Mouse (Mus musculus) embryonic facial prominence, embryonic 15.5 days (tissue): ENCODE measurements around the gene Vmn1r86. TPM values are rescaled to one million over a fixed set of nuclear protein-coding genes. Genes with fewer than 3 reads are reported as not detected.

Experiments
- ATAC-seq: fragments of 200-750 bp; cut with Nextera tagmentation; 2 replicates; pipeline ENCODE4 v1.8.0; 2017; ENCODE audit warnings: low read depth, moderate TSS enrichment; ENCODE audit not compliant: insufficient number of reproducible peaks, low FRiP score, low TSS enrichment
- H3K27ac ChIP-seq: fragments of 300-500 bp; sonication (generic); replicated peaks from 2 replicates; pipeline ENCODE4 v1.5.1; 2015; ENCODE audit warnings: mild to moderate bottlenecking, inconsistent platforms
- H3K27me3 ChIP-seq: fragments of 300-500 bp; sonication (generic); 2 replicates; pipeline ENCODE4 v1.6.1; 2015; ENCODE audit warnings: inconsistent platforms
- H3K36me3 ChIP-seq: fragments of 300-500 bp; sonication (generic); 2 replicates; pipeline ENCODE4 v1.6.1; 2015; ENCODE audit warnings: mild to moderate bottlenecking, inconsistent platforms
- H3K4me1 ChIP-seq: fragments of 300-500 bp; sonication (generic); 2 replicates; pipeline ENCODE4 v1.6.1; 2015; ENCODE audit warnings: inconsistent platforms
- H3K4me2 ChIP-seq: fragments of 300-500 bp; sonication (generic); replicated peaks from 2 replicates; pipeline ENCODE4 v1.6.1; 2015; ENCODE audit warnings: mild to moderate bottlenecking, inconsistent platforms
- H3K4me3 ChIP-seq: fragments of 300-500 bp; sonication (generic); replicated peaks from 2 replicates; pipeline ENCODE4 v1.5.1; 2015; ENCODE audit warnings: mild to moderate bottlenecking, inconsistent platforms
- H3K9ac ChIP-seq: fragments of 300-500 bp; sonication (generic); 2 replicates; pipeline ENCODE4 v1.6.1; 2015; ENCODE audit warnings: inconsistent platforms
- H3K9me3 ChIP-seq: fragments of 300-500 bp; sonication (generic); replicated peaks from 2 replicates; pipeline ENCODE4 v1.6.1; 2016; ENCODE audit warnings: inconsistent platforms
- WGBS: fragments of 180-500 bp; shearing (Covaris S2); methylation state at CpG from one replicate; pipeline ENCODE4 v1.1.7; 2015; 5-methylcytosine and 5-hydroxymethylcytosine counted together
- polyA plus RNA-seq: library from polyadenylated mRNA; unstranded; fragments of >200 nt; fragmentation: Nextera tagmentation; extraction: Ambion mirVana; gene quantifications from 2 replicates; pipeline ENCODE4 v1.2.1, GENCODE M21; 2015

Vmn1r86 gene
- polyA plus RNA-seq, 1 experiment from 2014 or later: not detected

GRCm38 (mm10) chr7:13054287-13055010, 65.3 kb downstream of the Vmn1r86 start, which contains the start of gene Mzf1:
Gene Mzf1, minus strand, starts transcription at chr7:13054764.
- H3K27me3 ChIP-seq: no peaks in the 10 kb centered on the region
- H3K36me3 ChIP-seq: no peaks in the 10 kb centered on the region
- H3K4me3 ChIP-seq: peak within 1 kb of the TSS; percentile 63
- peak; percentile 94 for ATAC-seq
- under 1% methylated on average over 41 of the region's 41 CpGs for WGBS
- peaks cover 6% of the 10 kb centered on the region; the same call in 1 of the 2 replicates for H3K4me1 ChIP-seq
- peak within 1 kb of the TSS; percentile 55 for H3K4me2 ChIP-seq
- H3K9ac ChIP-seq: peak within 1 kb of the TSS; percentile 42
- no peaks in the 10 kb centered on the region for H3K9me3 ChIP-seq
- peak within 1 kb of the TSS; percentile 87 for H3K27ac ChIP-seq

- H3K9me3 ChIP-seq: no peaks in the 10 kb centered on the region
- peak overlapping the region; percentile 63 for H3K4me3 ChIP-seq
- WGBS: 3% methylated on average over 15 of the region's 15 CpGs
- no peaks in the 10 kb centered on the region for H3K36me3 ChIP-seq
- H3K4me2 ChIP-seq: peak overlapping the region; percentile 55
- peaks cover 6% of the 10 kb centered on the region; the same call in 1 of the 2 replicates for H3K4me1 ChIP-seq
- ATAC-seq: peak; percentile 37
- peak overlapping the region; percentile 42 for H3K9ac ChIP-seq
- H3K27ac ChIP-seq: peak overlapping the region; percentile 87
- H3K27me3 ChIP-seq: no peaks in the 10 kb centered on the region
Measured at GRCm38 (mm10) chr7:13053961-13054286, 65.8 kb downstream of the Vmn1r86 start.

- no peak overlapping the region for H3K27ac ChIP-seq
- peak overlapping the region; percentile 63 for H3K4me3 ChIP-seq
- no peak for ATAC-seq
Measured at GRCm38 (mm10) chr7:13053501-13053900, 66.2 kb downstream of the Vmn1r86 start.

GRCm38 (mm10) chr7:13053001-13053400, 66.7 kb downstream of the Vmn1r86 start:
- 85% methylated on average over 13 of the region's 13 CpGs for WGBS
- H3K27me3 ChIP-seq: no peaks in the 10 kb centered on the region
- no peaks in the 10 kb centered on the region for H3K36me3 ChIP-seq
- H3K27ac ChIP-seq: no peak overlapping the region
- no peak overlapping the region for H3K9ac ChIP-seq
- no peak overlapping the region for H3K4me2 ChIP-seq
- no peak overlapping the region for H3K4me3 ChIP-seq
- no peaks in the 10 kb centered on the region for H3K9me3 ChIP-seq
- ATAC-seq: no peak
- peaks cover 6% of the 10 kb centered on the region; the same call in 1 of the 2 replicates for H3K4me1 ChIP-seq

More at GRCm38 (mm10) chr7:13053501-13053900, 66.2 kb downstream of the Vmn1r86 start:
- Histone ChIP-seq H3K4me1 (peaks cover 6% of the 10 kb centered on the region; the same call in 1 of the 2 replicates), H3K36me3 (no peaks in the 10 kb centered on the region), H3K27me3 (no peaks in the 10 kb centered on the region), H3K9me3 (no peaks in the 10 kb centered on the region), H3K4me2 (peak overlapping the region; percentile 55), H3K9ac (no peak overlapping the region)
- 91% methylated on average over 2 of the region's 2 CpGs for WGBS

Other genes with a start within 250 kb of the Vmn1r86 start
- 5.0 and 5.1 TPM in 2 replicates for gene Zfp128, start 238.7 kb downstream of the Vmn1r86 start, polyA plus RNA-seq
- gene Zscan22, start 222.1 kb downstream of the Vmn1r86 start, polyA plus RNA-seq: 17.5 and 17.7 TPM in 2 replicates
- gene Rps5, start 197.6 kb downstream of the Vmn1r86 start, polyA plus RNA-seq: 1,070 and 1,140 TPM in 2 replicates
- gene Rnf225, start 192.5 kb downstream of the Vmn1r86 start, polyA plus RNA-seq: 2.6 and 2.8 TPM in 2 replicates
- 12.9 and 14.0 TPM in 2 replicates for gene Zfp324, start 154.1 kb downstream of the Vmn1r86 start, polyA plus RNA-seq
- 8.6 and 10.7 TPM in 2 replicates for gene Zfp446, start 142.1 kb downstream of the Vmn1r86 start, polyA plus RNA-seq
- gene Slc27a5, start 121.7 kb downstream of the Vmn1r86 start, polyA plus RNA-seq: 0.20 TPM in 1 of 2 replicates, not detected in the other
- 279 and 290 TPM in 2 replicates for gene Trim28, start 120.8 kb downstream of the Vmn1r86 start, polyA plus RNA-seq
- 26.0 and 29.4 TPM in 2 replicates for gene Zbtb45, start 109.9 kb downstream of the Vmn1r86 start, polyA plus RNA-seq
- gene Chmp2a, start 85.1 kb downstream of the Vmn1r86 start, polyA plus RNA-seq: 179 and 184 TPM in 2 replicates
- 126 and 127 TPM in 2 replicates for gene Ube2m, start 81.6 kb downstream of the Vmn1r86 start, polyA plus RNA-seq
- gene Mzf1, start 65.2 kb downstream of the Vmn1r86 start, polyA plus RNA-seq: 4.4 and 4.6 TPM in 2 replicates
- gene Vmn1r85, start 24.7 kb downstream of the Vmn1r86 start, polyA plus RNA-seq: not detected in 2 replicates
- 0.04 TPM in 1 of 2 replicates, not detected in the other for gene Vmn1r87, start 20.2 kb upstream of the Vmn1r86 start, polyA plus RNA-seq
- 0.03 TPM in 1 of 2 replicates, not detected in the other for gene Vmn1r88, start 39.7 kb upstream of the Vmn1r86 start, polyA plus RNA-seq
- gene Vmn1r89, start 93.1 kb upstream of the Vmn1r86 start, polyA plus RNA-seq: not detected in 2 replicates
- 82.4 and 84.8 TPM in 2 replicates for gene Lig1, start 157.4 kb upstream of the Vmn1r86 start, polyA plus RNA-seq
- gene Zswim9, start 158.8 kb upstream of the Vmn1r86 start, polyA plus RNA-seq: 10.7 TPM in 2 replicates
- 1.2 TPM in 2 replicates for gene Pla2g4c, start 204.7 kb upstream of the Vmn1r86 start, polyA plus RNA-seq